Mouse (Mus musculus) retina, postnatal 7 days (tissue): Measurements from ENCODE around the gene Slc16a4.

Experiments used
- DNase-seq: peaks from one replicate; pipeline ENCODE4 v3.0.0-alpha.2; 2012; ENCODE audit warnings: low read depth, low spot score

The Slc16a4 gene

DNA sequence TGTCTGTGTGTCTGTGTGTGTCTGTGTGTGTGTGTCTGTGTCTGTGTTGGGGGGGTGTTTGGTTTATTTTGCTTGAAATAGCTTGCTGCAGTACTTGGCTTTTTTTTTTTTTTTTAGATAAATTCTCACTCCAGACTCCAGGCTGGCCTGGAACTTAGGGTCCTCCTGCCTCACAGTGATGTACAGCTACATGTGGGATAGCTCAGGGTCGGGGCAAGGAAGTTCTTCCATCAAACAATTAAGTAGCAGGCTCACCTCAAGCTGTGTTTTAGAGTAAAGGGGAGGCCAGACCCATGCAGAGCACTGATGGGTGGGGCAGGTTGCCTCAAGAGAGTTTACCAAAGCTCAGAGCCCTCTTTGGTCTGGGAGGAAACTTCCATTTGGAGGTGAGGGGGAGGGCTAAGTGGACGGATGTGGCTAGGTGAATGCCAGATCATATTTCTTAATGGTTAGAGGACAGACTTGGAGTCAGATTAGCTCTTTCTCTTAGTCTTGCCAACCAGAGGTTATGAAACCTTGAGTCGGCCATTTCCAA is 66.7 kb downstream of the Slc16a4 start:
- no peak for DNase-seq

GRCm38 (mm10) chr3:107360341-107360740 is 69.3 kb downstream of the Slc16a4 start:
- DNase-seq: no peak
